Mouse (Mus musculus) liver, embryonic 14.5 days (tissue): ENCODE measurements around the gene Iqub.

Experiments used
- CTCF ChIP-seq: IDR thresholded peaks from 2 replicates; pipeline ENCODE4 v1.5.1; 2016; ENCODE audit warnings: antibody characterized with exemption, low read depth, control low read depth
- EP300 ChIP-seq: IDR thresholded peaks from 2 replicates; pipeline ENCODE4 v1.6.1; 2016; ENCODE audit warnings: antibody characterized with exemption, low read depth

DNA sequence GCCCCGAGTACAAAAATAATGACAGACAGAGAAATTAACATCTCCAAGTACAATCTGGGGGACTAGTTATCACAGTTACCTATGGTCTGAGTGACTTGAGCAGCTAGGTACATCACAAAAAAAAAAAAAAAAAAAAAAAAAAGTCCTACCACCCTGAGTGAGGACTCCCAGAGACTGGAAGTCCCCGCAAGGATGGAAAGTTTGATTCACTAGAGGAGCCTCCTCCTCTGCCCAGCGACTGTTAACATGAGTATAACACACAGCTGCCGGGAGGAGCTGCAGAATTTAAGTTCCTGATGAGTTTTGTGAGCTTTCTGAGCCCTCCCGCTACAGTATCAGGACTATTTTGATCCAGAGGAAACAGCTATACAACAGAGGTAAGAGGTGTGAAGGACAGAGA lies 28.3 kb downstream of the Iqub start:
- TF ChIP-seq EP300, result no peak
- TF ChIP-seq CTCF, result no peak
